Mouse (Mus musculus) hindlimb bud, embryonic 11.5 days (tissue): ENCODE data around the gene Vrk2.

ENCODE experiments used
- DNase-seq: peaks from one replicate; pipeline ENCODE4 v3.0.0-alpha.2; 2012; ENCODE audit warnings: low read depth, low spot score; ENCODE audit errors: extremely low spot score

The Vrk2 gene

DNA sequence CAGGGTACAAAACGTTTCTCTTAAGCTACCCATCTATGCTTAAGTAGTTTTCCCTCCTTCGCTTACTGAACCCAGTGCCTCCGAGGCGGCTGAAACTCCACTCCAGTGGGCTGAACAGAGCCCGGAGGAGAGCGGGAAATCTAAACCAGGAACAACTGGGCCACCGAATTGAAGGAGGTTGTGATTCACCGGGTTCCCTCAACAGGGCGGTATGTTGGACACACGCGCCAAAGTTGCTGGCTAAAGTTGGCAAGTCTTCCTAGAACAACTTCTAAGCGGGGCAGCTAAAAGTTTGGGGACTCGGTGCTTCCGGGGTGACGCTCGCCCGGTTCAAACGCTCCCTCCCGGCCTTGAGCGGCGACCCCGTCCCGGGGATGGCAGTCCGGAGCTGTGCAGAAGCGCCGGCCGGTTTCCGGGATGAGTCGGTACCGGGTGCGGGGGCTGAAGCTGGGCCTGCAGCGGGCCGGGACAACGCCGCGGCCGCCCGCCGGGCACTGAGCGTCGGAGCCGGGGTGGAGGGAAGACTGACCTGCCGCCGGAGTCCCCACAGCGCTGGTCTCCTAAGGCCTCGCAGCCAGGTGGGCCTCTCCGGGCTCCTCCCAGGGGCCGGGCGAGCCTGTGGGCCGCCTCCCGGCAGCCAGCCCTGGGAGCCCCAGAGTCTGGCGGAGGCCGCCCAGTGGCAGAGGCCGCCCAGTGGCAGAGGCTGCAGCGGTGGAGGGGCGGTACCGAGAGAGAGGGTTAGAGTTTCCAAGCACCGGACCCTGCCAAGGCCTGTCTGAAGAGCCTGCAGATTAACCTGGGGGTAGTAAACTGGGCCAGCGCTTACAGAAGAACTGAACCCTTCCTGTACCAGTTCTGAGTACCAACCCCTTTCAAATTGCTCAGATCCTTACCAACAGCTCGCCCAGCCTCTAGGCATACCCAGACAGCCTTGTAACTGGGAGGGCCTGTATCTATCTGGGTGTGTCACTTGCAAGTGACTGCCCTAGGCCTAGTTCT is at the start of gene Vrk2, which contains the start of gene Gm6899:
Gene Vrk2, minus strand, starts transcription at position 939 of the 999 bp plus-strand sequence.
Gene Gm6899, plus strand, starts transcription at position 181 of the 999 bp plus-strand sequence.
- DNase-seq = no peak

DNA sequence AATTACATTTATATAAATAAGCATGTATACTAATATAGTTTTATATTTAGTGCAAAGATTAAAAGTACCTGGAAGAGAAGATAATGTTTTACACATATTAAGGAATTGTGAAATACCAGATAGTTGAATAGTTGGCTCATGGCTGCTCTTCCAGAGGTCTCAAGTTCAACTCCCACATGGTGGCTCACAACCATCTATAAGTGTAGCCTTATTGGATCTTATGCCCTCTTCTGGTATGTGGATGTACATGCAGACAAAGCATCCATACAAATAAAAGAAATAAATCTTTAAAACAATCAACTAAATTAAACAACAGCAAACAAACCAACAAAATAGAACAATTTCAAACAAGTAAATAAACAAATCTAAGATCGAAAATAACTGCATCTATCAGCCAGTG is 48.3 kb upstream of the Vrk2 start:
- DNase-seq = no peak

DNA sequence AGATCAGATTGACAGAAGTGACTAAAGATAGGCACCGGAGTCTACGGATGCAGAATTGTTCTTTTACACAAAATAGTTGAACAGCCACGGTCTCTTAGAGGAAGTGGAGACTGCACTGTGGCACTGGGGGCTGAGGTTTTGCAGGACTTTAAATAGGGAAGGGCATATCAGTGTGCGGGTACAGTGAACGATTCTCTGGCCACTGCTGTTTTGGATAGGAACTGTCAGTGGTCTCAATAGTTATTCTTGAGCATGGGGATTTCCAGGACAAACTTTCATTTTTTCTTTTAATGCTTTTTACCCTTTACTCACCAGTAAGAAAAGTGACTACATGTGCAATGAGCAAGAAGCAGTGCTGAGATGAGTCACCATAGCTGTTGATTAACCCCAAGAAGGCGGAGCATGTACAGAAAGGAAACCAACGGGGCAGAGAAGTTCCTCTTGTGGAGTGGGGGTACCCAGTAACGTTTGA is 46.6 kb upstream of the Vrk2 start:
- no peak for DNase-seq

DNA sequence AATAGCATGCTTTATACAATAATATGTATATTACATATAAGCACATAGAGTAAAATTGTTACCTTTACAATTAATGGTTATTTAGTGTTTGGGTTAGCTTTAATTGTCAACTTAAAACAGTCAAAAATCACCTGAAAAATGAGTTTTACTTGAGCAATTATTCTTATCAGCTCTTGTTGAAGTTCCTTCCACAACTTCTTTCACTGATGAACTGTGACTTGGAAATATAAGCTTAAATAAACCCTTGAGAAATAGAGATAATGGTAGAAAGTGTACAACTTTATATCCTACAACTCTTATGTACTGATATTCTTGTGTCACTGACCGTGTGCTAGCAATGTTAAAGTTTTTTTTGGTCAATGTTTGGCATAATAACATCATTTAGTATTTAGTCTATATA is 42.4 kb upstream of the Vrk2 start:
- DNase-seq = no peak

DNA sequence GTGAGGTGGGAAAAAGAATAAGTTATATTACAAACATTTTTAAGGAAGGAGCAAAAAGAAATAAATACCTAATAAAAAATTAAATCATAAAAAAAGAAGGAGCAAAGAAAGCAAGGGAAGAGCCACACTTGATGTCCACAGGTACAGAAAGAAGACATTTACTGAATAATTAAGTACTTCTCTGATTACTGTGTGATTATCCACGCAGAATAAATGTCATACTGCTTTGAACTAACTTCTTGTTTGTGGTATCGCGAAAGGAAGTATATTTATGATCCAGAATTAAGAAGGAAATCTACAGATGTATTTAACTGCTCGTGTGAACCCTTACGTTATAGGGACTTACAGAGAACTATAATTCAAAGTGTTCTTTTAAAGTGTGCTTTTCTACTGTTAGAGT is 28.9 kb upstream of the Vrk2 start:
- no peak for DNase-seq

DNA sequence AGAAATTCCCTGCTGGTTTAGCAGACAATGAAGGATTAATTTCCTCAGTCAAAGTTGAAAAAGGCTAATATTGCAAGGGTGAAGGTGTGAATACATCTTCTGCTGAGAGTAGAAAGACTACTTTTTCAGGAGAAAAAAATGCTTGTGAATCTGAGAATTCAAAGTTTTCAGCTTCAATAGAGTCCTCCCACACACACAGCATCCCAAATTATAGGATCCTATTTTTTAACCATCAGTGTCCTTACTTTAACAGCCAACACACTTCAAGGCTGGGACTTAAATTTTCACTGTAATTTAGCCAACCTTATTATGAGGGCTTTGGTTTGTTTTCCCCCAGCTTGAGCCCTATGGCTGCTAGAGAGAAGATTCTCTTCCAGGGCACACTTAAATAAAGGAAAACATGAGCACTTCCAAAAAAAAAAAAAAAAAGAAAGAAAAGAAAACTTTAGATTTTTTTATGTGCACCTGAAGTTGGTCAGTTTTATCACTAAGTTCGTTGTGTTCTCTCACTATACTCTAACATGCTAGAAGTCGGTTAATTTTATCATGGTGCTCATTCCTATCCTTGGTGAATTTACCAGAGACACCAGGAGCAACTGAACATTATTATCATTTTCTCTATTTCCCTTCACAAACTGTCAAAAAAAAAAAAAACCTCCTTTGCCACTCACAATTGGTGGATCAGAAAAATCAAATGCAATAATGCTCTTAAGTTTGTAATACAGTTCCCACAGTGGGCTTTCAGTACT is 24.9 kb upstream of the Vrk2 start:
- no peak for DNase-seq

DNA sequence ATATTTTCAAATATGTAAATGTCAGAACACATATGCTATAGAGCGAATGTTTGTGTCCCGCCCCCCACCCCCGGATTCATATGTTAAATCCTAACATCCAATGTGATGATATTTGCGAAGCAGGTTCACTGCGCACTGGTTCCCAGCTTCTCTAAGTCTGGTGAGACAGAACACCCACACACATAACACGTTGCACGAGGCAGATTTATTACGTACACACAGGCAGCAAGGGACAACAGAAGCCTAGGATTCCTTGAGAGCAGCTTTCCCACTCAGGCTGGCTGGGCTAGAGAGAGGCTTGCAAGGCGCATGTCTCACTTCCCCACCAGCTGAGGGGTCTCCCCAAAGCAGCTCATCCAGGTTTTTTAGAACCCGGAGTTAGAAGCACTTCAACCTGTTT is 15.0 kb upstream of the Vrk2 start:
- no peak for DNase-seq

DNA sequence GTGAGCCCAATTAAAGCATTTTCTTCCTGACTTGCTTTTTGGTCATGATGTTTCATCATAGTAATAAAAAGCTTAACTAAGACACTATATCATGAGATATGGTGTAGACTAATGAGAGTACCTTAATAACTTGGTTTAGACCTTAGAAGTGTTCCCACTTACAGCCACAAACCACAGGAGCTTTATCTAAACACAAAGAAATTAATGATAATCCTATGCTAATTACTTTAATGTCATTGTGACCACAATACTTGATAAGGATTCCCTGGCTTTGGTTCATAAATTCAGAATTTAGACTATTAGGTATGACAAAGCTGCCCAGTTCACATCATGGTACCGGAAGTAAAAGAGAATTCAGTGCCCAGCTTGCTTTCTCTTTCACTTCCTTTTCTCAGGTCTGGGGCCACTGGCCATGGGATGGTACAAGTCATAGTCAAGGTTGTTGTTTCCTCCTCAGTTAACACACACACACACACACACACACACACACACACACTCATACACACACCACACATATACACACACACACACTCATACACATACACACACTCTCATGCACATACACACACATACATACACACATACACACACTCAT is 10.4 kb upstream of the Vrk2 start:
- no peak for DNase-seq

DNA sequence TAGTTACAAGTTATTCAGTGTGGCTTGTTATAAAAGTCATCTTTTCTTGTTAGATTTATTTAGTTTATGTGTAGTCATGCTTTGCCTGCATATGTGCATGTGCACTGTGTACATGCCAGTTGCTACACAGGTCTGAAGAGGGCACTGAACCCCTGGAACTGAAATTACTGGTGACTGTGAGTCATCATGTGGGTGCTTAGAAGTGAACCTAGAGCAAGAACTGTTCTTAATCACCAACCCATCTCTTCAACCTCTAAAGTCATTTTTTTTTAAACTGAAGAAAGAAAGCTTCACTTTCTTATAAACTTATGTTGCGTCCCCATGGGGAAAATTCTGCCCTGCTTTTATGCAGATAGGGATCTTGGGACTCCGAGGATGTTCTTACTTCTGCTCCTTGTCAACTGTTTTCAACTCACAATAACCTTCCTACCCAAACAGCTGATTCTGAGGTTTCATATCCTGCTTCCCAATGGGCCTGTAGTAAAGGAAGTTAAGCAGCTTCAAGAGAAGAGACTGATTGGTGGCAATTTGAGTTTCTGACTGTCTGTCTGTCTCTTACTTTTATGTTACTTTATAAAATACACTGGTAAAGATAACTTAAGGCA is 7.9 kb upstream of the Vrk2 start:
- DNase-seq = no peak

DNA sequence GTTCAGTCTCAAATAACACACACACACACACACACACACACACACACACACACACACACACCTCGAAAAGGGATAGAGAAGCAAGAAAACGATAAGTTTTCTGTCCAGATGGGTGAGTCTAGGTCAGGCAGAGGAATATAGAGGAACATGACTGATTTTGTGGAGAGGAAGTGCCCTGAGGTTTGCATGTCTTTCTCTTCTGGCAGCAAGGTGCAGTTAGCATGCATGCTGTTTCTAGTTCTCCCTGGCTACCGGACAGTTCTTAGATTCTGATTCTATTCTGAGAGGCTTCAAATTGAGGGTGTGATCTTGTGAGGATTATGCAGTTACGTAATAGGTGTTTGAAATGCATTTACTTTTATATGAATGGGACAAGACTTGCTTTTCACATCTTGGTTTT is 6.9 kb upstream of the Vrk2 start:
- no peak for DNase-seq

DNA sequence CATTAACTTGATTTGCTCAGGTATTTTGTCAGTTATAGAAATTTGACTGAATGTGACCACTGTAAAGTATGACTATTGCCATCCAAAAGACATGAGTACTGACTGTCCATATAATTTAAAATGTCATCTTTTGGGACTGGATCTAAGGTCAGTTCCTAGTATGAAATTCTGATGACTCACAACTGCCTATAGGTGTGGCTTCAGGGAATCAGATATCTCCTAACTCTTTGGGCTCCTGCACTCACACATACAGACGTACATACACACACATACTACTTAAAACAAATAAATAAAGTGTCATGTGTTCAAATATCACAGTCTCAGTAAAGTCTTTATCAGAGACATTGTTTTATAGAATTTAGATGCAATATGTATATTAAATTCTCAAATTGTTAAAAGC is 5.1 kb upstream of the Vrk2 start:
- no peak for DNase-seq

DNA sequence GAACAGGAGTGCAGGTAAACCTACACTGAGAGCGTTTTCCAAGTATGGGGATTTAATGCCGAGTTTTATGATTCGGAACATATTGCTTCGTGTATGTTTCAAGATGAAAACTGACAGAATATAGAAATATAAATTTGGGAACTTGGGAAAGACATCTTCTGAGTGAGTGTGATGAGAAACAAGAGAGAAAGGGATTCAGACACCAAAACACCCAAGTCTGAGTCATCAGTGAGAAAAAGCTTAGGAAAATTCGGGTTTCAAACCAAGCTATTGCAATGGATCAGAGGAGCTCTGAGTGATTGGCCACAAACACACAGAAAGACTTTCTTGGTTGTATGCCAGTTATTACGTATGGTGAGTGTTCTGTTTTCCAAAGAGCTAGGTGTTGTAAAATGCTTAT is 4.0 kb upstream of the Vrk2 start:
- DNase-seq = no peak

DNA sequence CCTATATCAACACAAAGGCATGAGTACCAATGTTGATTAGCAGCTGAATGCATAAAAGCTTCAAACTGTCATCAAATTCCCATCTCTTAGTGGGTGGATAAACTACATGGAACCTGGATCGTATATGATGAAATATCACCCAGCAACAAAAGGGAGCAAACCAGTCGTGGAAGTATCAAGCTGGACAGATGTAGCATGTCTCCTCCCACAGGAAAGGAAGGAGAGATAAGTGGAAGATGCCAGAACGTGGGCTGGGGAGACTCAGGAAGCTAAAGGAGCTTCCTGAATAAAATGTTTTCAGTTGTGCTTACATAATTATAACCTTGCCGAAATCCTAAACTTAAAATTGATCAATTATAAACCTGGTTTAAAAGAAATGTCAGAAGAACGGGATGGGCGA is 3.3 kb upstream of the Vrk2 start:
- no peak for DNase-seq

DNA sequence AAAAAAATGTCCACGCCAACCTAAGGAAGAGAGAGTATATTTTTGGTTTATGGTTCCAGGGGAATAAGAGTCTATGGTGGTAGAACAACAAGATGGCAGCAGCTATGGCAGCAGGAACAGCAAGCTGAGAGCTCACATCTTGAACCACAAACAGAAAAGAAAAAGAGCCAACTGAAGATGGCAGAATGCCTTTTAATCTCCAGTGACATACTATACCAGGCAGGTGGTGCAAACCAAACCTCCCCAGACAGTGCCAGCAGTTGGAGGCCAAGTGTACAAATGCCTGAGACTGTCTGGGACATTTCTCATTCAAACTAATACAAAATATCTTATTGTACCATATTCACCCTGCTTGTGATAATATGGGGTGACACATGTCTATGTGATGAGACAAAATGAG is 2.4 kb upstream of the Vrk2 start:
- DNase-seq = no peak

DNA sequence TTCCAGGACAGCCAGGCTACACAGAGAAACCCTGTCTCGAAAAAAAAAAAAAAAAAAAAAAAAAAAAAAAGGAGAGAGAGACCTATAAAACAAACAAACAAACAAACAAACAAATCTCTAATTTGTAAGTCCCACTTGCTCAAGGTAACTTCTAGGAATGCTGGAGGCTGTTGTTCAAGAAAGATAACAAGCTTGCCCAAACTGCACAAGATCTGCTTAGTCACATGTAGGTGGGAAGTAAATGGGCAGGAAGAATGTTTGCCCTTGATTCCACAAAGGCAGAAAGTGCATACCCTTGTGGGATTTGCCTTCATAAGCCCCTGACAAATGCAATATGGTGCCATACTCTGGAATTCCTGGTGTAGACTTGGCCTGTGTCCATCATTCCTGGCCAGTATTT is 688 bp upstream of the Vrk2 start:
- no peak for DNase-seq

DNA sequence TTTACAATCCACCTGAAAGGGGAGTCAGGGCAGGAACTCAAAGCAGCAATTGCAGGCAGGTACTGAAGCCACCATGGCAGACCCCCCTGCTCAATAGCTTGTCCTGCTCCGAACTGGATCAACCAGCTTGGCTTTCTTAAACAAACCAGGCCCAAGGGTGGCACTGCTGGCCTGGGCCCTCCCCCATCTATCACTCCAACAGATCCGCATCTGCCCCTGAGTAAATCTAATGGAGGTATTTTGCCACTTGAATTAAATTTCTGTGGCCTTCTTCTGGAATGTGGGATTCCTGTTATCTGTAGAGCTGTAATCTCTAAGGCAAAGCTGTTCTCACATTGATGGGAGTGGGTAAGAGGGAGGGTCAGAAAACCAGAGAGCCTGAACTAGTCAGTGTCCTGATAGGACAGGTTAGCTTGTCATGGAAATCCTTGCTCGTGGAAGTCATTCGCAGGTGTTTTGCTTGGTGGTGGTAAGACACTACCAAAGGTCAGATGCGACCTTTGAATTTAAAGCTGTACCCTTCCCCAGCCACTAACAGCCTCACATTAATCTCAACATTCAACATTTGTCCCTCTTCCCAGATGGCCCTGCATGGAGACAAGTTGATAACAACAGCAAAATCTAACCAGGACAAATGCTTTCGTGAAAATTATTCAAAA is 1.3 kb downstream of the Vrk2 start:
- DNase-seq = no peak

DNA sequence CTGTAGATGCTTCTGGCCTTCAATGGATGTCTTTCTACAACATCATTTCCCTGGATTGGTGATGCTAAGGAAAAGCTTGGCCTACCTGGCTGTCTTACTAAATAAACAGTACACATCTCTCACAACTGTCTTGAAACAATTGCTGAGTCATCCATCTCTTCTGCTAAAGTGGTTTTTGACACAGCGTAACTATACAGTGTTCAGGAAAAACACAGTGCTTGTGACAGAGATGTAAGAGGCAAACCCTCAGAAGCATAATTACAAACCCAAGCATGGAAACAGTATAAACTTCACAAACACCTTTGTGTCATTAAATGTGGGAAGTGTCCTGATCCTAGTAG is 6.6 kb downstream of the Vrk2 start:
- no peak for DNase-seq

DNA sequence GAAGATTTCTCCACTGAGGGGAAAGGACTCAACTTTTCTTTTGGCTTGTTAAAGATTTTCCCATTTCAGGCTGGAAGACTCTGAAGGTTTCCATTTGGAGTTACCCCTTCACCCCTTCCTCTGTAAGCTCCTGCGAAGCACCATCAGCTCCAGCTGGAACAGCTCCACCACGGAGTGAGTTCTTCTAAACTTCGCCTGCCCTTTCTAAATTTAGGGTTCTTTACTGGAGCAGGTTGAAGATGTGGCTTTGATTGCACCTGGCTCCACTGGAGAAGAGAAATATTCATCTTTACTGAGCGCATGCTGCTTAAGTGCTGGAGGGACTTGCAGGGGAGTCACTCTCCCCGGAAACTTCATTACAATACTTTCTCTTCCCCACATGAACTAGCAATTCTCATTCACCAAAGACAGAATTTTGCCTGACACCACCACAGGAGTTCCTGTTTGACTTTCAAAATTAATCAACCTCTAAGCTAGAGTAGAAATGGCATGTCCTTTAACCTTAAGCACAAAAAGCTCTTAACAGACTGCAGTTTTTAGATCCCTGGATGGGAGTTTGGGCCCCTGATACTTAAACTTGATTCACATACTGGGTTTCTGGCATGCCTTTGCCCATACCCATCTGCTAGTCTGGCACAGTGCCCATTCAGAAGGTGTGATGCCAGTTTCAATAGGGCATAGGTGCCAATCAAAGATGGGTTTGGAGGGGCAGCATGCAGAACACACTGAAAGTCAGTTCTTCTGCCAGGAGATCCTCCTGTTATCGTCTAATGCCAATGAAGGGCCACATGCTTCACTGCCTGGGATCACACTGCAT is 7.2 kb downstream of the Vrk2 start:
- DNase-seq = no peak

DNA sequence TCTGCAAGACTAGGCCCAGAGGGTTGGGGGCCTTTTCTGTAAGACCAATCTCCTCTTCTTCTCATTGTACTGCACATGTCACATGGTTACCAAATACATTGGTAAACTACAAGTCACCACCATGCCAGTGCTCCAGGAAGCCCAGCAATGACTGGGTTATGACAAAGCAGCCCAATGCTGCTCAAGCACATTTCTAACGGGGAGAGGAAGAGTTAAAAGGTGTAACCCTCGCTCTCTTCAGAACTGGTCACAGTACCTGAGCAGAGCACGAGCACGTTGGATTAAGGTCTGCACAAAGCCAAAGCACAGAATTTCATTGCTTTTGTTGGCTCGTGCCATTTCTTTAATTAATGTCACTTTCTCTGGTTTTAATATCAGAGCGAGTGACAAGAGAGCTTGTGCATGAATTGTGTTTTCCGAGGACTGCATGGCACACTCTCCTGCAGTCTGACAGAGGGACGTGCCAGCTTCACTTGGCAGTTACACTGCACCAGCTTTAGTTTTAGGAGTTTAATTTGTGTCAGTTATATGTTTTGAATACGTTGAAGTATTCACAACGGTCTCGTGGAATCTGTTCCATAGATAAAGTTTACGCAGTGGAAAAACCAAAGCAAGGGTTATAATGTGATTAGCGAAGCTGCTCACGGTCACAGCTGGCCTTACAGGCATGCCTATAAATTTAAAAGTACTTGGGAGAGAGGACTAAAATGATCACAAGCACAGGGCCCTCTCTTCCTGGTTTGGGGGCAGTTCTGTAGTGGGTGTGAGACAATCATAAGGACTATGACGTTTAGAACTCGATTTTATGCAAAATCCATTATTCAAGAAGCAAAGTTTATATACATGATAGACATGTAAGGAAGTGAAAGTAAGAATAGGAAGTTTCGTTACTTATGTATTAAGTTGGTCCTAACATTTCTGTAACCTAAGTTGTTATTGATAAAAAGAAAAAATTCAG is 8.1 kb downstream of the Vrk2 start:
- DNase-seq = no peak
